Mouse (Mus musculus): ENCODE measurements around the gene Ear10. TPM values are rescaled to one million over a fixed set of nuclear protein-coding genes. Genes with fewer than 3 reads are reported as not detected.
"Not testable (repeated sequence)": the region's sequence is repeated elsewhere in the genome, so short reads cannot be mapped to it uniquely, and the experiment has no call there.

The Ear10 gene
- polyA plus RNA-seq, 1 experiment: not detected

DNA sequence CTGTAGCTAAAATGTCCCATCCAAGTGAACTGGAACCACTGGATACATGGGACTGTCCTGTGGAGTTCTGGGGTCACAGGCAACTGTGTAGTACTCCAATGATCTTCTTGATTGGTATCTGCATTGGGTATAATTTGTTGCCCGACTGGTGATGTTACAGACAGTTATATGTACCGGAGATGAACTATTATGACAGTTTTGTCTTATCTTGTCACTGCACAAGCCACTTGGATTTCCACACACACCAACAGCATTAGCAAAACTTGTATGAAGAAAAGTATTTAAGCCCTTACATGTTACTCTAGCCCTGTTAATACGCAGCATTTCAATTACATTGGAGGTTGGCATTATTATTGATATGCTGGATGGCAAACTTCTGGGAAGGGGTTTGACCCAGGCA is 48.5 kb downstream of the Ear10 start:
- not testable (repeated sequence) for H3K4me3 ChIP-seq (ENCODE audit: insufficient read depth, low read length); H3K4me1 ChIP-seq (ENCODE audit: control insufficient read depth, insufficient read depth, low read length); H3K27ac ChIP-seq (ENCODE audit: insufficient read depth, low read length)

Other genes with a start within 250 kb of the Ear10 start
- gene Gm8165, start 246.4 kb downstream of the Ear10 start, polyA plus RNA-seq (2011; ENCODE audit: insufficient read length, low read depth, missing spikeins): not detected in 2 replicates
- gene Gm7324, start 225.7 kb downstream of the Ear10 start, polyA plus RNA-seq (2011; ENCODE audit: insufficient read length, low read depth, missing spikeins): 4.2 and 8.1 TPM in 2 replicates
- not detected in 2 replicates for gene Gm16506, start 196.1 kb downstream of the Ear10 start, polyA plus RNA-seq (2011; ENCODE audit: insufficient read length, low read depth, missing spikeins)
- gene Gm6526, start 175.7 kb downstream of the Ear10 start, polyA plus RNA-seq (2011; ENCODE audit: insufficient read length, low read depth, missing spikeins): not detected in 2 replicates
- gene Gm8180, start 138.8 kb downstream of the Ear10 start, polyA plus RNA-seq (2011; ENCODE audit: insufficient read length, low read depth, missing spikeins): not detected in 2 replicates
- not detected in 2 replicates for gene Ear1, start 48.0 kb downstream of the Ear10 start, polyA plus RNA-seq (2011; ENCODE audit: insufficient read length, low read depth, missing spikeins)
- gene Gm8113, start 1.8 kb upstream of the Ear10 start, polyA plus RNA-seq (2011; ENCODE audit: insufficient read length, low read depth, missing spikeins): 2.7 and 3.4 TPM in 2 replicates
- gene Ang5, start 33.5 kb upstream of the Ear10 start, polyA plus RNA-seq (2011; ENCODE audit: insufficient read length, low read depth, missing spikeins): not detected in 2 replicates
- gene Ang6, start 78.7 kb upstream of the Ear10 start, polyA plus RNA-seq (2011; ENCODE audit: insufficient read length, low read depth, missing spikeins): not detected in 2 replicates
- not detected in 2 replicates for gene Ear2, start 179.1 kb upstream of the Ear10 start, polyA plus RNA-seq (2011; ENCODE audit: insufficient read length, low read depth, missing spikeins)
- gene Gm3327, start 200.3 kb upstream of the Ear10 start, polyA plus RNA-seq (2011; ENCODE audit: insufficient read length, low read depth, missing spikeins): not detected in 2 replicates